Mouse (Mus musculus) heart, embryonic 16.5 days (tissue): ENCODE data around the gene Tnfsf4. TPM values are rescaled to one million over a fixed set of nuclear protein-coding genes. Genes with fewer than 3 reads are reported as not detected.

Experiments
- ATAC-seq: fragments of 200-750 bp; cut with Nextera tagmentation; replicated peaks from 2 replicates; pipeline ENCODE4 v1.8.0; 2017; ENCODE audit warnings: moderate number of reproducible peaks; ENCODE audit not compliant: insufficient read depth, low FRiP score; ENCODE audit errors: extremely low read depth
- H3K27ac ChIP-seq: fragments of 300-500 bp; sonication (generic); 2 replicates; pipeline ENCODE4 v1.5.1; 2014; ENCODE audit warnings: mild to moderate bottlenecking, low read length, control low read depth, moderate library complexity
- H3K27me3 ChIP-seq: fragments of 300-500 bp; sonication (generic); 2 replicates; pipeline ENCODE4 v1.6.1; 2014; ENCODE audit warnings: low read length, mixed read lengths; ENCODE audit not compliant: control insufficient read depth, insufficient read depth
- H3K36me3 ChIP-seq: fragments of 300-500 bp; sonication (generic); 2 replicates; pipeline ENCODE4 v1.6.1; 2014; ENCODE audit not compliant: control insufficient read depth, insufficient read depth
- H3K4me1 ChIP-seq: fragments of 300-500 bp; sonication (generic); 2 replicates; pipeline ENCODE4 v1.6.1; 2014; ENCODE audit warnings: low read length, mixed read lengths; ENCODE audit not compliant: control insufficient read depth, insufficient read depth
- H3K4me2 ChIP-seq: fragments of 300-500 bp; sonication (generic); 2 replicates; pipeline ENCODE4 v1.6.1; 2014; ENCODE audit warnings: low read depth, mild to moderate bottlenecking, control low read depth, low read length
- H3K4me3 ChIP-seq: fragments of 300-500 bp; sonication (generic); 2 replicates; pipeline ENCODE4 v1.5.1; 2014; ENCODE audit warnings: mild to moderate bottlenecking, control low read depth, low read length
- H3K9ac ChIP-seq: fragments of 300-500 bp; sonication (generic); 2 replicates; pipeline ENCODE4 v1.6.1; 2014; ENCODE audit warnings: low read length, control low read depth
- H3K9me3 ChIP-seq: fragments of 300-500 bp; sonication (generic); replicated peaks from 2 replicates; pipeline ENCODE4 v1.6.1; 2016; ENCODE audit warnings: low read length; ENCODE audit not compliant: control insufficient read depth
- WGBS: fragments of 180-500 bp; shearing (Covaris S2); extraction: QIAGEN DNeasy Blood & Tissue Kit; methylation state at CpG from one replicate; pipeline ENCODE4 v1.1.7; 2014; 5-methylcytosine and 5-hydroxymethylcytosine counted together
- polyA plus RNA-seq: library from polyadenylated mRNA; unstranded; fragments of >200 nt; fragmentation: Nextera tagmentation; extraction: Ambion mirVana; gene quantifications from 2 replicates; pipeline ENCODE4 v1.2.1, GENCODE M21; 2015

Tnfsf4 gene
- polyA plus RNA-seq, 1 experiment from 2014 or later = 0.12 TPM

DNA sequence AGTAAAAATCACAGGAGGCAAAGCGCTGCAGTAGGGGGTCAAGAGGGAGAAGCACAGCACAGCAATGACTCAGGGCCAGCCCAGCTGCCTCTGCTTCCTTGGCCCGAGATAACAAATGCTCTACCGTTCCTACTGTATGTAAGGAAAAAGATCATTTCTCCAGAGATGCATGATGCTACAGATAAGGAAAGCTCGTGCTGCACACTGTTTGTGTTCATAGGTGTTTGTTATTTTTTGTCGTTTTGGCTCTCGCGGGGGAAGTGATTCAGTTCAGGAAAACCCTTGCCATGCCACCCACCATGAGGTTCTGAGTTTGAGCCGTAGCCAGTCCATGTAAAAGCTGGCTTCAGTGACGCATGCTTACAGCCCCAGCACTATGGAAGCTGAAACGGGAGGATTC is 2.3 kb upstream of the Tnfsf4 start:
- Histone ChIP-seq H3K36me3 (no peaks in the 10 kb centered on the region), H3K4me3 (no peak overlapping the region), H3K27me3 (no peaks in the 10 kb centered on the region), H3K4me2 (no peak overlapping the region), H3K4me1 (peaks cover 2% of the 10 kb centered on the region; the same call in 1 of the 2 replicates), H3K27ac (no peak overlapping the region), H3K9ac (no peak overlapping the region), H3K9me3 (no peaks in the 10 kb centered on the region)
- ATAC-seq = no peak
- 62% methylated on average over 10 of the region's 10 CpGs for WGBS

- H3K4me1 ChIP-seq = peaks cover 2% of the 10 kb centered on the region; the same call in 1 of the 2 replicates
- H3K9ac ChIP-seq = no peak overlapping the region
- no peak overlapping the region for H3K4me2 ChIP-seq
- no peaks in the 10 kb centered on the region for H3K27me3 ChIP-seq
- 33% methylated on average over 5 of the region's 5 CpGs for WGBS
- no peak overlapping the region for H3K4me3 ChIP-seq
- no peaks in the 10 kb centered on the region for H3K9me3 ChIP-seq
- H3K36me3 ChIP-seq = no peaks in the 10 kb centered on the region
- no peak for ATAC-seq
- H3K27ac ChIP-seq = no peak overlapping the region
These were observed 401 bp downstream of the Tnfsf4 start for GRCm38 (mm10) chr1:161395610-161396009.

DNA sequence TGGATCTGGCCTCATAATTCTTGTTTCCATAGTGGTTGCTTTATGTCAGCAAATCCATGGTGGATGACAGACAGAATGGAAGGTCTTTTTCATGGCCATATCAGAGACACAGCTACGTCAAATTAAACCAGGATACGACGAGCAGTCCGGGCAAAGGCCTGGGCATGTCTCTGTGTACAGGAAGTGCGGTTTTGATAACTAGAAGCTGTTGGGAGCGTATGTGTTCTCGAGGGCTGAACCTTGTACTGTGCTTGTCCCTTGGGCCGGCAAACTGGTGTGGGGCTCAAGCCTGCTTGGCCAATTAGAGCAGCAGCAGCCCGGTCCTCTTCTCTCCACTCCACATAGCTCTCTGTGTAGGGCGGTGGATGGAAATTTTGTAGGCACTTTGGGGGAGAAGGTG is 1.1 kb downstream of the Tnfsf4 start:
- Histone ChIP-seq H3K9me3 (no peaks in the 10 kb centered on the region), H3K27me3 (no peaks in the 10 kb centered on the region), H3K4me2 (no peak overlapping the region), H3K4me1 (peaks cover 2% of the 10 kb centered on the region; the same call in 1 of the 2 replicates), H3K27ac (no peak overlapping the region), H3K36me3 (no peaks in the 10 kb centered on the region), H3K4me3 (no peak overlapping the region), H3K9ac (no peak overlapping the region)
- 64% methylated on average over 10 of the region's 10 CpGs for WGBS
- no peak for ATAC-seq

GRCm38 (mm10) chr1:161400126-161400525 is 4.9 kb downstream of the Tnfsf4 start:
- WGBS = 24% methylated on average over 6 of the region's 6 CpGs
- Histone ChIP-seq H3K4me2 (no peak overlapping the region), H3K27ac (no peak overlapping the region), H3K4me3 (no peak overlapping the region), H3K9ac (no peak overlapping the region), H3K4me1 (peaks cover 2% of the 10 kb centered on the region; the same call in 1 of the 2 replicates), H3K36me3 (no peaks in the 10 kb centered on the region), H3K27me3 (no peaks in the 10 kb centered on the region), H3K9me3 (0 out of 2 replicates have a peak, but pooled peaks cover 4% of the 10 kb centered on the region)
- ATAC-seq = 0 out of 2 replicates have a peak, but pooled peaks have one; percentile 45

DNA sequence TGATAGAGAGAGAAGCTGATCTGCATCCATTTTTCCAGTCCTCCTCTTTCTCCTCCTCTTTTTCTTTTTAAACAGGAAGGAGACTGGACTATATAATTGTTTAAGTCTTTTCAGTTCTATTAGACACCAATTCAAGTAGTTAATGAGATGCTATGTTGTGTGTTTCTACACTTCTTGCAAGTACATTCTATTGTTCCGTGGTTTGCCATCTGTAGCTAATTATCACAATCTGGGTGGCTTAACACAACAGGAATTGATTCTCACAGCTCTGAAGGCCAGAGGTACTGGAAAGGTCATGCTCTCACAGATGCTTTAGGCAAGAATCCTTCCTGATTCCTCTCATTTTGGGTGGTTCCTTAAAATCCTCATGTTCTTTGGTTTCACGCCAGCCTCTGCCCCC is 7.9 kb downstream of the Tnfsf4 start:
- Histone ChIP-seq H3K4me2 (no peak overlapping the region), H3K4me3 (no peak overlapping the region), H3K9me3 (0 out of 2 replicates have a peak, but pooled peaks cover 4% of the 10 kb centered on the region), H3K27ac (no peak overlapping the region), H3K9ac (no peak overlapping the region), H3K27me3 (no peaks in the 10 kb centered on the region), H3K4me1 (no peaks in the 10 kb centered on the region), H3K36me3 (no peaks in the 10 kb centered on the region)
- 70% methylated on average over 2 of the region's 2 CpGs for WGBS
- no peak for ATAC-seq

GRCm38 (mm10) chr1:161406480-161406879 is 11.3 kb downstream of the Tnfsf4 start:
- H3K27ac ChIP-seq = no peak overlapping the region
- no peak overlapping the region for H3K4me2 ChIP-seq
- no peaks in the 10 kb centered on the region for H3K36me3 ChIP-seq
- H3K9ac ChIP-seq = no peak overlapping the region
- 0 out of 2 replicates have a peak, but pooled peaks cover 4% of the 10 kb centered on the region for H3K9me3 ChIP-seq
- no peaks in the 10 kb centered on the region for H3K4me1 ChIP-seq
- H3K27me3 ChIP-seq = no peaks in the 10 kb centered on the region
- 74% methylated on average over 1 of the region's 1 CpGs for WGBS
- no peak for ATAC-seq
- no peak overlapping the region for H3K4me3 ChIP-seq

GRCm38 (mm10) chr1:161419926-161420325 is 24.7 kb downstream of the Tnfsf4 start:
- H3K9me3 ChIP-seq = 0 out of 2 replicates have a peak, but pooled peaks cover 2% of the 10 kb centered on the region
- no peak overlapping the region for H3K9ac ChIP-seq
- H3K36me3 ChIP-seq = no peaks in the 10 kb centered on the region
- no peaks in the 10 kb centered on the region for H3K27me3 ChIP-seq
- H3K27ac ChIP-seq = no peak overlapping the region
- no peaks in the 10 kb centered on the region for H3K4me1 ChIP-seq
- no peak overlapping the region for H3K4me2 ChIP-seq
- no peak overlapping the region for H3K4me3 ChIP-seq
- ATAC-seq = no peak

GRCm38 (mm10) chr1:161420646-161421045 is 25.4 kb downstream of the Tnfsf4 start:
- no peak overlapping the region for H3K4me2 ChIP-seq
- ATAC-seq = no peak
- no peaks in the 10 kb centered on the region for H3K27me3 ChIP-seq
- no peak overlapping the region for H3K4me3 ChIP-seq
- H3K36me3 ChIP-seq = no peaks in the 10 kb centered on the region
- H3K9me3 ChIP-seq = 0 out of 2 replicates have a peak, but pooled peaks cover 2% of the 10 kb centered on the region
- no peak overlapping the region for H3K27ac ChIP-seq
- no peak overlapping the region for H3K9ac ChIP-seq
- no peaks in the 10 kb centered on the region for H3K4me1 ChIP-seq
- 84% methylated on average over 9 of the region's 9 CpGs for WGBS

GRCm38 (mm10) chr1:161426277-161427056 is 31.3 kb downstream of the Tnfsf4 start:
- no peak for ATAC-seq
- 57% methylated on average over 4 of the region's 4 CpGs for WGBS
- H3K9me3 ChIP-seq = 0 out of 2 replicates have a peak, but pooled peaks cover 2% of the 10 kb centered on the region

More at GRCm38 (mm10) chr1:161426277-161427056, 31.3 kb downstream of the Tnfsf4 start:
- Histone ChIP-seq H3K4me3 (no peak overlapping the region), H3K9ac (no peak overlapping the region), H3K4me1 (no peaks in the 10 kb centered on the region), H3K36me3 (no peaks in the 10 kb centered on the region), H3K27ac (no peak overlapping the region), H3K4me2 (no peak overlapping the region), H3K27me3 (no peaks in the 10 kb centered on the region)
